Mouse (Mus musculus): ENCODE data around the gene Ttll8. TPM values are rescaled to one million over a fixed set of nuclear protein-coding genes. Genes with fewer than 3 reads are reported as not detected.

Gene Ttll8
- polyA plus RNA-seq, 1 experiment from 2014 or later = 0.14 TPM

DNA sequence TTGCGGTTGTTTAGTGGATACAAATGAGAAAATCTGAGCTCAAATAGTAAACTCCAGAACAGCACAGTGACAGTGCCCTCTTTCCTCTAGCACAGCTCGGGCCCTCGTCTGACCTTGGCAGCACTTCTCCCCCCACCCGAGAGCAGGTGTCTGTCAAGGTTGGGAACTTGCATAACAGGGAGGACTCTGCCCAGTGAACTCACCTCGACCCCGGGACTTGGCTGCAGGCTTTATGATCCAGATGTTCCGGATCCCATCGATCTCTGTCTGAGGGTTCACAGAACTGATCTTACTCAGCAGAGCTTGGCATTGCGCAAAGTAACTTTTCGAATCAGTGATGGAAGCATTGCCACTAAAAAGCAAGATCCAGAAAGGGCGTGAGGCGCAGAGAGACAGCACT is 34.9 kb downstream of the Ttll8 start:
- Histone ChIP-seq H3K36me3 (no peaks in the 10 kb centered on the region), H3K27me3 (no peaks in the 10 kb centered on the region), H3K4me2 (no peak overlapping the region), H3K4me3 (no peak overlapping the region), H3K9ac (no peak overlapping the region), H3K4me1 (replicated peaks) (0 out of 2 replicates have a peak, but pooled peaks cover 5% of the 10 kb centered on the region), H3K27ac (replicated peaks) (no peak overlapping the region), H3K9me3 (no peaks in the 10 kb centered on the region)
- ATAC-seq (ENCODE audit: low FRiP score, low read depth) = no peak
- WGBS = 81% methylated on average over 12 of the region's 12 CpGs

DNA sequence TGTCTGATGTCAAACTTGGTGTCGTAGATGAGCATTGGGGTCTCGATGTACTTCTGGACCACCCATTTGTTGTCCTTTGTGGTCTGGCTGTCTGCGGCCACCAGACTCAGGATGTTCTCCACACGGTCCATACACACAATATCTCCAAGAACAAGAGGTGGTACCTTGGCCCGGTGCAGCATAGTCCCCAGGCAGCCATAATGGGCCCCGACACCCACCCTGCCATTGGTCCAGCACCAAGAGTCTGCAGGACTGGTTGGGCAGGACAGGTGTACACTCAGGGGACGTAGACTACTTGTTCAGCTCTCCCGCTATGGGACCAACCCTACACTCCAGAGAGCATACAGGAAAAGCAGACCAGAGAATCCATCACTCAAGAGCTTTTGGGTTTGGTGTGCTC is 37.1 kb downstream of the Ttll8 start:
- 96% methylated on average over 8 of the region's 8 CpGs for WGBS
- 0 out of 2 replicates have a peak, but pooled peaks cover 5% of the 10 kb centered on the region for H3K4me1 ChIP-seq (replicated peaks)

DNA sequence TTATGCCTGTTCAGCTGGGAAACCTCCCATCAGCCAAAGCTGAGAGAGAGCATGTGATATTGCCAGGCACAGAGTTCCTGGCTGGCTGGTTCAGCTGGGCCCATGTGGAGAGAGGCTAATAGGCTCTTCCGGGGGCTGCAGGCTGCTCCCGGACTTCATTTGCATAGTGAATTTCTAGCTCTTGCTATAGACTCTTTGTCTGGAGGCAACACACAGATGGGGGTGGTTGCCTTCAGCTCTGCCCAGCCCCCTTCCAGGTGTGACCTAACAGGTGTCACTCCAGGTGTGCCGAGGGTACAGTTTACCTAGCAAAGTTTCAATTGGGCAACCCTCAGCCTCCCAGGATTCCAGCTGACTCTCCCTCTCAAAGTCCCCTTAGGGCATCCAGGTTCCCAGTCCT is 37.9 kb downstream of the Ttll8 start:
- Histone ChIP-seq H3K4me1 (replicated peaks) (0 out of 2 replicates have a peak, but pooled peaks cover 4% of the 10 kb centered on the region), H3K9ac (no peak overlapping the region), H3K27me3 (no peaks in the 10 kb centered on the region), H3K4me2 (no peak overlapping the region), H3K27ac (replicated peaks) (no peak overlapping the region), H3K36me3 (no peaks in the 10 kb centered on the region), H3K9me3 (no peaks in the 10 kb centered on the region), H3K4me3 (no peak overlapping the region)
- WGBS = 41% methylated on average over 3 of the region's 3 CpGs
- no peak for ATAC-seq (ENCODE audit: low FRiP score, low read depth)

More for the DNA sequence above, 37.1 kb downstream of the Ttll8 start:
- Histone ChIP-seq H3K9me3 (no peaks in the 10 kb centered on the region), H3K9ac (no peak overlapping the region), H3K27ac (replicated peaks) (no peak overlapping the region), H3K27me3 (no peaks in the 10 kb centered on the region), H3K4me3 (no peak overlapping the region), H3K36me3 (no peaks in the 10 kb centered on the region), H3K4me2 (no peak overlapping the region)
- ATAC-seq (ENCODE audit: low FRiP score, low read depth) = no peak

DNA sequence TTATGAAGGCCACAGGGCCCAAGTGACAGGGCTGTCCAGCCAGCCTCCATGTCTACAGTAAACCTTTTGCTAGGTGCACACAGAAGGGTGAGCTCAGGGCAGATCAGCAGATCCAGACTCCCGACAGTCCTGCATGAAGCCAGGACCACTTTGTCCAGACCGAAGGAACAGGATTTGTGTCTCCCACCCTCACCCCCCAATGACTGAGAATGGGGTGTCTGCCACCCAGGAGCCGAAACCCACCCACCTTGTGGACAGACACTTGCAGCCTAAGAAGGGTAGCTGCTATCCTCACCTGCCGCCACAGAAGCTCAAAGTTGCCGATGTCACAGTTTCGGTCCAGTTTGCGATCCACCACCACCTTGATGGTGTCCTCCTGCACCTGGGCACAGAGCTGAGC is 39.2 kb downstream of the Ttll8 start:
- no peaks in the 10 kb centered on the region for H3K27me3 ChIP-seq
- H3K4me1 ChIP-seq (replicated peaks) = no peaks in the 10 kb centered on the region
- no peak overlapping the region for H3K27ac ChIP-seq (replicated peaks)
- no peaks in the 10 kb centered on the region for H3K9me3 ChIP-seq
- no peak overlapping the region for H3K4me2 ChIP-seq
- no peaks in the 10 kb centered on the region for H3K36me3 ChIP-seq
- no peak for ATAC-seq (ENCODE audit: low FRiP score, low read depth)
- no peak overlapping the region for H3K9ac ChIP-seq
- WGBS = 97% methylated on average over 7 of the region's 7 CpGs
- H3K4me3 ChIP-seq = no peak overlapping the region

DNA sequence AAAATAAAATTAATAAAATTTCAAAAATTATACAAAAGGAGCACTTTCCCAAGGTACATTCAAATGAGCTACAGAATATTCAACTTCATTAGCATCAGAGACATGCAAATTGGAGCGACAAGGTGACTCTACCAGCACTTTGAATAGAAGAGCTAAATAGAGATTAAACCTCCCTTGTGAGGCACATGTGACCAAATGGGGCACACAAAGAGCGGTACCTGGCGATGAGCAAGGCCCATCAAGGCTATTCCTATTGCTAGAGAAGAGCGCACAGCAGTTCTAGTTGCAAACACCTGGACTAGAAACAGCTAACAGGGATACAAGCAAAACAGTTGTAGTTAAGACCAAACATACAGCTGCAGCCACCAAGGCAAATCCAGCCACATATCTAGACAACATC is 47.9 kb downstream of the Ttll8 start:
- H3K9ac ChIP-seq = no peak overlapping the region
- no peaks in the 10 kb centered on the region for H3K9me3 ChIP-seq
- no peaks in the 10 kb centered on the region for H3K36me3 ChIP-seq
- H3K27me3 ChIP-seq = no peaks in the 10 kb centered on the region
- H3K4me1 ChIP-seq (replicated peaks) = no peaks in the 10 kb centered on the region
- H3K4me2 ChIP-seq = no peak overlapping the region
- no peak for ATAC-seq (ENCODE audit: low FRiP score, low read depth)
- WGBS = 67% methylated on average over 4 of the region's 4 CpGs
- no peak overlapping the region for H3K27ac ChIP-seq (replicated peaks)
- no peak overlapping the region for H3K4me3 ChIP-seq

DNA sequence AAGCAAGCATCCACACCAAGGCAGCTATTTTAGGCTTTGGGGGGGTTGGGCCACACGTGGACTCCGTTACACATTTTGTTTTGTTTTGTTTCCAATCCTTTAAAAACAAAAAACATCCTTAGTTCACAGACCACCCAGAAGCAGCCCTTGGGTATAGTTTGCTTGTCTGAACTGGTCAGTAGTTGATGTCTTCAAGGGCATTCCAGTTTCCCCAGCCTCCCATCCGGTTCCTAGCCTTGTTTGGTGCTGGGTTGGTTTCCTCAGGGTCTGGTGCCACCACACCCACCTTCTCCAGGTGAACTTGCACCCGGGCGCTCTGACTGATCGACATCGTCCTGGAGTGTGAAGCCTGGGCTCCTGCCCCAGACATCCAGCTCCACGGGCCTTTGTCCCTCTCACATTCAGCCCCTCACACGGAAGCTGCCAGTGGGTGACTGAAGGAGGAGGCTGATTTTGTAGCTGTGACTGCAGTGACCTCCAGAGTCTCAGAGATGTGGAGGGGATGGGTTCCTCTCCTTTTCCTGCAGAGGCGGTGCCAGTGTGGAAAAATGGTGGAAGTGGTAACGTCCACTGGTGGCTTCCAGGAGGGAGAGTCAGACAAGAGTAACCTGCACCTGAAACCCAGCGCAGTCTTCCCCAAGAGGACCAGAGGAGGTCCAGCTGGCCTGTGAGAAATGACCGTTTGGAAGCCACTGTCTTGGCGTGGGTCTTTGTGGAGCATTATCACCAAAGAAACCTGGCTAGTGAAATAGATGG is 50.0 kb downstream of the Ttll8 start:
- ATAC-seq (ENCODE audit: low FRiP score, low read depth) = no peak
- no peak overlapping the region for H3K27ac ChIP-seq (replicated peaks)
- H3K36me3 ChIP-seq = no peaks in the 10 kb centered on the region
- no peaks in the 10 kb centered on the region for H3K27me3 ChIP-seq
- WGBS = 86% methylated on average over 14 of the region's 14 CpGs
- no peak overlapping the region for H3K9ac ChIP-seq
- no peak overlapping the region for H3K4me2 ChIP-seq
- no peaks in the 10 kb centered on the region for H3K9me3 ChIP-seq
- H3K4me3 ChIP-seq = no peak overlapping the region
- H3K4me1 ChIP-seq (replicated peaks) = no peaks in the 10 kb centered on the region

DNA sequence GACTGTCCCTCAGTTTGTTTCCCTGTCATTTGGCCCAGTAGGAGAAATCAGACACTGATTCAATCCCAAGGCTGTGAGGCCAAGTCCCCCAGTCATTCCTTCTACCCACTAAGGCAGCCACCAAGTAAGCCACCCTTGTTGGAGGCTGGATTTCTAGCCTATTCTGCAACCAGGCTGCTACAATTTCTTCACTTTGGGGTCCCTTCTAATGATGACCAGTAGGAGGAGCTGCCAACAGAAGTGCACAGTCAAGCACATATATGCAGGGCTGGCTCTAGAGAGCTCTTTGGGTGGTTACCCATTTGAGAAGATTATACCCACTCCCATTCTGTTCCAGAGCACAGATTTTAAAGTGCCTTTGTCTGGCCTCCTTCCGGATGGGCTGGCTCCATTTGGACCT is 51.1 kb downstream of the Ttll8 start:
- Histone ChIP-seq H3K4me1 (replicated peaks) (no peaks in the 10 kb centered on the region), H3K36me3 (no peaks in the 10 kb centered on the region), H3K27me3 (no peaks in the 10 kb centered on the region), H3K4me3 (no peak overlapping the region), H3K27ac (replicated peaks) (no peak overlapping the region), H3K9ac (no peak overlapping the region), H3K9me3 (no peaks in the 10 kb centered on the region), H3K4me2 (no peak overlapping the region)
- WGBS = 85% methylated on average over 1 of the region's 1 CpGs
- no peak for ATAC-seq (ENCODE audit: low FRiP score, low read depth)

DNA sequence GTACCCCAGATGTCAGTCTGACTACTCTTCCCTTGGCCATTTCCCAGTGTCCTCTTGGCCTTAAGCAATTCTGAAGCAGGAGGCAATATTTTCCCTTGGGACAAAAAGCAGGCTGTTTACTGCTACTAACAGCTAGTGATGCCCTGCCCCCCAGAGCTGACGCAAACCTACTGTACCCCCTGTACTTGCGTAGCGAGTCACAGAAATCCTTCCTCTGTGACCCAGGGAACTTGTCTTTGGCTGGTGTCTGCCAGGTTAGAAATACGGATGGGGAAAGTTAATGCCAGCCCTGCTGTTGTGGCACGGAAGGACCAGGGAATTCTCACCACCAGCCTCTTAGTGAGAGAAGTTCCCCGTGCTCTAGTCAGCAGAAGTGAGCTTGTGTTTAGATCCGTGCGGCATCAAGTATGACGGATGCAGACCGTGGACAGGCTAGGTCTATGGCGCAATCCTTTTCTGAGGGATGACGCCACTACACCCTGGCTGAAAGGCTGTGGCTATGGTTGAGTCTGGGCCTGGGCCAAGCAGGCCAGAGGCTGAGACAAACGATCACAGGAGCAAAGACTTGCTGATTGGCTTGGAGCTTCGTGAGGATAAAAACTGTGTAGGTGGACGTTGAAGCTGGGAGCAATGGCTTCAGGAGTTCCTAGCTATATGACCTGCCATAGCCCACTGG is 51.9 kb downstream of the Ttll8 start:
- WGBS = 88% methylated on average over 15 of the region's 15 CpGs
- H3K27ac ChIP-seq (replicated peaks) = no peak overlapping the region
- H3K36me3 ChIP-seq = no peaks in the 10 kb centered on the region
- no peak overlapping the region for H3K4me3 ChIP-seq
- no peak overlapping the region for H3K9ac ChIP-seq
- H3K27me3 ChIP-seq = no peaks in the 10 kb centered on the region
- no peak for ATAC-seq (ENCODE audit: low FRiP score, low read depth)
- no peaks in the 10 kb centered on the region for H3K9me3 ChIP-seq
- no peaks in the 10 kb centered on the region for H3K4me1 ChIP-seq (replicated peaks)
- H3K4me2 ChIP-seq = no peak overlapping the region

DNA sequence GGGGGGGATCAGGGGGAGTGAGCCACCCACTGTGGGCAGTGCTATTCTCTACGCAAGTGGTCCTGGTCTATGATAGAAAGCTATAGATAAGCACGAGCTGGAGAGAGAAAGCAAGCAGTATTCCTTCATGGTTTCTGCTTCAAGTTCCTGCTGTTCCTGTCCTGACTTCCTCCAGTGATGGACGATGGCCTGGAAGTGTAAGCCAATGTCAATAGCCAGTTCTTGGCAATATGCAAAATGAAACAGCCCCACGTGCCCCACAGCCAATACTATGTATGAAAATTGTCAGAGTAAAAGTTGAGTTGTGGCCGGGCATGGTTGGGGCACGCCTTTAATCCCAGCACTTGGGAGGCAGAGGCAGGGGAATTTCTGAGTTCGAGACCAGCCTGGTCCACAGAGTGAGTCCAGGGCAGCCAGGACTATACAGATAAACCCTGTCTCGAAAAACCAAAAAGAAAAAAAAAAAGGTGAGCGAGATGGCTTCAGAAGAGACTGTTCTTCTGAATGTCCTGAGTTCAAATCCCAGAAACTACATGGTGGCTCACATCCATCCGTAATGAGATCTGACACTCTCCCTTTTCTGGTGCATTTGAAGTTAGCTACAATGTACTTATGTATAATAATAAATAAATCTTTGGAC is 57.8 kb downstream of the Ttll8 start:
- Histone ChIP-seq H3K27me3 (no peaks in the 10 kb centered on the region), H3K36me3 (no peaks in the 10 kb centered on the region), H3K4me3 (no peak overlapping the region), H3K4me2 (no peak overlapping the region), H3K27ac (replicated peaks) (no peak overlapping the region), H3K9ac (no peak overlapping the region), H3K4me1 (replicated peaks) (peaks cover 1% of the 10 kb centered on the region), H3K9me3 (no peaks in the 10 kb centered on the region)
- no peak for ATAC-seq (ENCODE audit: low FRiP score, low read depth)
- WGBS = 88% methylated on average over 10 of the region's 10 CpGs

DNA sequence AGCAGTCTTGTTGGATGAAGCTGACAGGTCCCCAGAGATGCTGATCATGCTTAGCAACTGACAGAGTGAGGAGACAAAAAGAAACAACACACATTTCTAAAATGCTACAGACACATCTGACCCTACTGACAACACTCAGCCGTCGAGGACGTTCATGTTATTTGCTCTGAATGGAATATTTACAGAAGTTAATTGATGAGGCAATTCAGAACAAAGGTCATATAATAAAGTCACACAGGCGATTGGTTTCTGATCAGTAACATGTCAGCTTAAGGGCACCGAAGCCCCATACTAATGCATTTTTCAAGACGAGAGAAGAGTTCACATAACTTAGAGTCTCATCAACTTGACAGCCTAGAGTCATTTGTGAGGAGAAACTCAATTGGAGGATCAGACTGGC is 58.3 kb downstream of the Ttll8 start:
- no peak overlapping the region for H3K27ac ChIP-seq (replicated peaks)
- H3K9ac ChIP-seq = no peak overlapping the region
- H3K4me2 ChIP-seq = no peak overlapping the region
- H3K36me3 ChIP-seq = no peaks in the 10 kb centered on the region
- H3K27me3 ChIP-seq = no peaks in the 10 kb centered on the region
- H3K4me3 ChIP-seq = no peak overlapping the region
- H3K4me1 ChIP-seq (replicated peaks) = peaks cover 7% of the 10 kb centered on the region
- WGBS = 82% methylated on average over 6 of the region's 6 CpGs
- no peak for ATAC-seq (ENCODE audit: low FRiP score, low read depth)
- H3K9me3 ChIP-seq = no peaks in the 10 kb centered on the region

DNA sequence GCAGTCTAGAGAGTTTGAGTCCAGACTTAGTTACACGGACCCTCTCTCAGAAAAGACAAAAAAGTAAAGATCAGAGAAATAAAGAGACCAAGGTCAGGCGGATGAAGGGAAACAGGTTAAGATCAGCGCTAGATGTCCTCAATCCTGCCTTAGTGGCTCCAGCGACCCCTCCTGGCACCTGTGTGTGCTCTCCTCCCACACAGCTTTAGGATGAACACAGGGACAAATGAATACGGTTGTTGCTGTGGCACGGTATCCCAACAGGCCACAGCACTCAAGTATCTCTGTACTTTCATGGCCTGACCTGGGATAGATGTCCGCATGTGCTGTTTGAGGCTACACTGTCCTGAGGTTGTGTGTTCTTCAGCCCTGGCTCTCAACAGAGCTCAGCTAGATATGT is 59.1 kb downstream of the Ttll8 start:
- Histone ChIP-seq H3K9me3 (no peaks in the 10 kb centered on the region), H3K4me2 (no peak overlapping the region), H3K4me3 (no peak overlapping the region), H3K27ac (replicated peaks) (no peak overlapping the region), H3K9ac (no peak overlapping the region), H3K36me3 (no peaks in the 10 kb centered on the region), H3K4me1 (replicated peaks) (peaks cover 15% of the 10 kb centered on the region), H3K27me3 (no peaks in the 10 kb centered on the region)
- 70% methylated on average over 7 of the region's 7 CpGs for WGBS
- ATAC-seq (ENCODE audit: low FRiP score, low read depth) = no peak

DNA sequence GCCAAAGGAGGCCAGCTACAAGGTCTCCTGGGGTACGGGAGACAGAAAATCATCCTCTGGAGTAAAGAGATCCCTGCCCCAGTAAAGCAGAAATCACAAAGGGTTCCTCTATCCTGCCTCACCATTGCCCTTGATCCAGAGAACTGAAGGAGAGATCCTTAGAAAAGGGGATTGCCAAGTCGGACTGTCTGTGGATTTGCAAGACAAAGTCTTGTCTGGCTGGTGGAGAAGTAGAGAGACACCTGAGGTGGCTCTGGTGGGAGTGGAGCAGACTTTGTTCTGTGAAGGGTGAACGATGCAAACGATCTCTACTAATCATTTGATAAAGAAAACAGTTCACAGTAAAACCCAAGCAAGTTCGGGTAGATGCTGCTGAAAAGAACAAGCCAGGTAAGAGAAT is 61.3 kb downstream of the Ttll8 start:
- no peak overlapping the region for H3K27ac ChIP-seq (replicated peaks)
- WGBS = 87% methylated on average over 5 of the region's 5 CpGs

More for the DNA sequence above, 61.3 kb downstream of the Ttll8 start:
- Histone ChIP-seq H3K4me1 (replicated peaks) (peaks cover 15% of the 10 kb centered on the region), H3K27me3 (0 out of 2 replicates have a peak, but pooled peaks cover 3% of the 10 kb centered on the region), H3K4me3 (no peak overlapping the region), H3K9ac (no peak overlapping the region), H3K9me3 (no peaks in the 10 kb centered on the region), H3K4me2 (no peak overlapping the region), H3K36me3 (no peaks in the 10 kb centered on the region)
- no peak for ATAC-seq (ENCODE audit: low FRiP score, low read depth)

All from hindbrain, embryonic 15.5 days (tissue).